Mouse (Mus musculus) ES-E14 (cell line): ENCODE data around the gene Wdfy1.

ENCODE experiments used
- CHD2 ChIP-seq: IDR thresholded peaks from 2 replicates; pipeline ENCODE4 v1.6.1; 2014; ENCODE audit warnings: mild to moderate bottlenecking, low read depth, low read length, inconsistent platforms
- HCFC1 ChIP-seq: IDR thresholded peaks from 2 replicates; pipeline ENCODE4 v1.6.1; 2012; ENCODE audit warnings: low read length, inconsistent platforms, borderline replicate concordance; ENCODE audit not compliant: insufficient read depth
- ZC3H11A ChIP-seq: IDR thresholded peaks from 2 replicates; pipeline ENCODE4 v1.6.1; 2012; ENCODE audit warnings: low read depth, mild to moderate bottlenecking, inconsistent platforms, low read length, borderline replicate concordance

DNA sequence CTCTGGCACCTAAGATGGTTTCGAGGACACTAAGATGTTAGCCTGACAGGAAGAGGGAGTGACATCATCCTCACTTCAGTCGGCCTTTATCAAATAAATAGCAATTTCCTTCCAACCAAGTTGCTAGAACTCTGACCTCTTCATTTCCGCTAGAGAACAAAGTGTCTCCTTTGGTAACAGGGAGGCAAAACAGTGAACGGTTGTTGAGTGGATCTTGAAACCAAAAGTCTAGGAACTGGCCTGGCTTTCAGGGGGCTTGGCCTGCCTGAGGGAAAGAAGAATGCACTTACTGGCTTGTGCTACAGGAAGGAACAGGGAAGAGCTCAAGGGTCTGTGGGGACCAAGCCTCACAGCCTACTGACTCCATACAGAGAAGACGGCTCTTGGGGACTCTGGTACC is 24.8 kb downstream of the Wdfy1 start:
- no peak for TF ChIP-seq ZC3H11A
- TF ChIP-seq CHD2 = no peak
- no peak for TF ChIP-seq HCFC1
